Mouse (Mus musculus) midbrain, postnatal 0 days (tissue): ENCODE measurements around the gene Cacna1c. TPM values are rescaled to one million over a fixed set of nuclear protein-coding genes. Genes with fewer than 3 reads are reported as not detected.

Source experiments
- ATAC-seq: fragments of 200-750 bp; cut with Nextera tagmentation; 2 replicates; pipeline ENCODE4 v1.8.0; 2017; ENCODE audit warnings: moderate number of reproducible peaks, mild to moderate bottlenecking, moderate TSS enrichment, moderate library complexity; ENCODE audit not compliant: low FRiP score
- DNase-seq: peaks from one replicate; pipeline ENCODE4 v3.0.0-alpha.2; 2015; ENCODE audit warnings: low spot score
- H3K27ac ChIP-seq: fragments of 300-500 bp; sonication (generic); 2 replicates; pipeline ENCODE4 v1.5.1; 2014; ENCODE audit warnings: low read depth, mild to moderate bottlenecking, low read length, mixed read lengths
- H3K27me3 ChIP-seq: fragments of 300-500 bp; sonication (generic); 2 replicates; pipeline ENCODE4 v1.6.1; 2014; ENCODE audit warnings: low read length, control low read depth, mixed read lengths; ENCODE audit not compliant: insufficient read depth
- H3K36me3 ChIP-seq: fragments of 300-500 bp; sonication (generic); 2 replicates; pipeline ENCODE4 v1.6.1; 2014; ENCODE audit warnings: low read length, control low read depth, mixed read lengths; ENCODE audit not compliant: insufficient read depth
- H3K4me1 ChIP-seq: fragments of 300-500 bp; sonication (generic); 2 replicates; pipeline ENCODE4 v1.6.1; 2014; ENCODE audit warnings: mild to moderate bottlenecking, control low read depth, antibody characterized with exemption, low read length, mixed read lengths; ENCODE audit not compliant: insufficient read depth
- H3K4me2 ChIP-seq: fragments of 300-500 bp; sonication (generic); 2 replicates; pipeline ENCODE4 v1.6.1; 2014; ENCODE audit warnings: low read depth, mild to moderate bottlenecking, low read length, mixed read lengths; ENCODE audit not compliant: poor library complexity, severe bottlenecking
- H3K4me3 ChIP-seq: fragments of 300-500 bp; sonication (generic); 2 replicates; pipeline ENCODE4 v1.5.1; 2014; ENCODE audit warnings: low read depth, mild to moderate bottlenecking, low read length, moderate library complexity
- H3K9ac ChIP-seq: fragments of 300-500 bp; sonication (generic); replicated peaks from 2 replicates; pipeline ENCODE4 v1.6.1; 2014; ENCODE audit warnings: mild to moderate bottlenecking, low read length, moderate library complexity, mixed read lengths; ENCODE audit not compliant: poor library complexity, severe bottlenecking
- H3K9me3 ChIP-seq: fragments of 300-500 bp; sonication (generic); 2 replicates; pipeline ENCODE4 v1.6.1; 2016; ENCODE audit warnings: low read length, control low read depth
- CTCF ChIP-seq: IDR thresholded peaks from 2 replicates; pipeline ENCODE4 v1.5.1; 2016; ENCODE audit warnings: antibody characterized with exemption, mild to moderate bottlenecking
- WGBS: fragments of 180-500 bp; shearing (Covaris S2); extraction: QIAGEN DNeasy Blood & Tissue Kit; methylation state at CpG from one replicate; pipeline ENCODE4 v1.1.7; 2014; 5-methylcytosine and 5-hydroxymethylcytosine counted together
- polyA plus RNA-seq: library from polyadenylated mRNA; unstranded; fragments of >200 nt; fragmentation: Nextera tagmentation; extraction: Ambion mirVana; gene quantifications from 2 replicates; pipeline ENCODE4 v1.2.1, GENCODE M21; 2015
- total RNA-seq: library from RNA; depleted of rRNA; stranded (reverse); fragments of >200 nt; gene quantifications from 2 replicates; pipeline ENCODE4 v1.2.3, GENCODE M21; 2014

The Cacna1c gene
- total and polyA plus RNA-seq, 2 experiments from 2014 or later, result 4.9 to 33.9 TPM

GRCm38 (mm10) chr6:119052366-119052765 is 143.9 kb downstream of the Cacna1c start:
- Histone ChIP-seq H3K27ac (no peak overlapping the region), H3K36me3 (peaks cover 12% of the 10 kb centered on the region; the same call in 1 of the 2 replicates), H3K4me3 (no peak overlapping the region), H3K4me1 (no peaks in the 10 kb centered on the region; the same call in 1 of the 2 replicates), H3K4me2 (no peak overlapping the region), H3K9ac (no peak overlapping the region), H3K27me3 (no peaks in the 10 kb centered on the region), H3K9me3 (no peaks in the 10 kb centered on the region)
- no peak for TF ChIP-seq CTCF
- WGBS, result 90% methylated on average over 15 of the region's 15 CpGs
- ATAC-seq (no peak), DNase-seq (no peak)

- peaks cover 9% of the 10 kb centered on the region; the same call in 1 of the 2 replicates for H3K36me3 ChIP-seq
- H3K27me3 ChIP-seq, result no peaks in the 10 kb centered on the region
- ATAC-seq (no peak), DNase-seq (no peak)
- H3K9ac ChIP-seq, result no peak overlapping the region
- TF ChIP-seq CTCF, result no peak
- no peak overlapping the region for H3K4me2 ChIP-seq
- 80% methylated on average over 2 of the region's 2 CpGs for WGBS
- no peaks in the 10 kb centered on the region for H3K9me3 ChIP-seq
- H3K4me1 ChIP-seq, result no peaks in the 10 kb centered on the region
- H3K4me3 ChIP-seq, result no peak overlapping the region
- H3K27ac ChIP-seq, result no peak overlapping the region
Observed at GRCm38 (mm10) chr6:119051721-119052120, 144.5 kb downstream of the Cacna1c start.

GRCm38 (mm10) chr6:119047340-119047739 is 148.9 kb downstream of the Cacna1c start:
- Histone ChIP-seq H3K4me3 (no peak overlapping the region), H3K27ac (no peak overlapping the region), H3K36me3 (no peaks in the 10 kb centered on the region), H3K9me3 (no peaks in the 10 kb centered on the region), H3K9ac (no peak overlapping the region), H3K27me3 (no peaks in the 10 kb centered on the region), H3K4me2 (no peak overlapping the region), H3K4me1 (no peaks in the 10 kb centered on the region)
- ATAC-seq (no peak), DNase-seq (no peak)
- 43% methylated on average over 8 of the region's 8 CpGs for WGBS
- TF ChIP-seq CTCF, result no peak

GRCm38 (mm10) chr6:119045498-119045897 is 150.7 kb downstream of the Cacna1c start:
- ATAC-seq (no peak), DNase-seq (no peak)
- Histone ChIP-seq H3K4me1 (peaks cover 3% of the 10 kb centered on the region; the same call in 1 of the 2 replicates), H3K27ac (no peak overlapping the region), H3K9ac (no peak overlapping the region), H3K27me3 (no peaks in the 10 kb centered on the region), H3K9me3 (no peaks in the 10 kb centered on the region), H3K4me3 (no peak overlapping the region), H3K4me2 (no peak overlapping the region), H3K36me3 (no peaks in the 10 kb centered on the region)
- TF ChIP-seq CTCF, result no peak
- WGBS, result 82% methylated on average over 7 of the region's 7 CpGs

GRCm38 (mm10) chr6:119044148-119044547 is 152.1 kb downstream of the Cacna1c start:
- peaks cover 6% of the 10 kb centered on the region; the same call in 1 of the 2 replicates for H3K4me1 ChIP-seq
- H3K4me3 ChIP-seq, result no peak overlapping the region
- no peaks in the 10 kb centered on the region for H3K27me3 ChIP-seq
- no peaks in the 10 kb centered on the region for H3K36me3 ChIP-seq
- H3K27ac ChIP-seq, result no peak overlapping the region
- no peak overlapping the region for H3K9ac ChIP-seq
- H3K9me3 ChIP-seq, result no peaks in the 10 kb centered on the region
- no peak for DNase-seq
- no peak for ATAC-seq
- WGBS, result 90% methylated on average over 7 of the region's 7 CpGs
- H3K4me2 ChIP-seq, result no peak overlapping the region
- TF ChIP-seq CTCF, result no peak

GRCm38 (mm10) chr6:119042803-119043202 is 153.4 kb downstream of the Cacna1c start:
- no peak overlapping the region for H3K9ac ChIP-seq
- no peaks in the 10 kb centered on the region for H3K9me3 ChIP-seq
- ATAC-seq (no peak), DNase-seq (no peak)
- H3K27me3 ChIP-seq, result no peaks in the 10 kb centered on the region
- H3K36me3 ChIP-seq, result no peaks in the 10 kb centered on the region
- H3K4me3 ChIP-seq, result no peak overlapping the region
- TF ChIP-seq CTCF, result no peak
- no peak overlapping the region for H3K27ac ChIP-seq
- WGBS, result 82% methylated on average over 3 of the region's 3 CpGs
- peaks cover 6% of the 10 kb centered on the region; the same call in 1 of the 2 replicates for H3K4me1 ChIP-seq
- no peak overlapping the region for H3K4me2 ChIP-seq
